Mouse (Mus musculus) monocyte, adult 5-6 weeks (primary cell): ENCODE data around the gene Tinf2. TPM values are rescaled to one million over a fixed set of nuclear protein-coding genes. Genes with fewer than 3 reads are reported as not detected.
A peak's percentile ranks its signal among the peaks of the same experiment; 100 is the strongest.

Source experiments
- ATAC-seq: fragments of 153-309, 156-312 bp; replicated peaks from 2 replicates; pipeline ENCODE4 v1.8.0; 2017; ENCODE audit warnings: mild to moderate bottlenecking; ENCODE audit not compliant: low TSS enrichment, insufficient number of reproducible peaks, severe bottlenecking, poor library complexity, low FRiP score
- total RNA-seq: library from RNA; stranded (forward); fragments of 200-1000, 200-491, 200-594 nt; gene quantifications from 3 replicates; pipeline ENCODE4 v1.2.3, GENCODE M21; 2017

The Tinf2 gene
- total RNA-seq, 1 experiment from 2014 or later = 42.6 TPM

DNA sequence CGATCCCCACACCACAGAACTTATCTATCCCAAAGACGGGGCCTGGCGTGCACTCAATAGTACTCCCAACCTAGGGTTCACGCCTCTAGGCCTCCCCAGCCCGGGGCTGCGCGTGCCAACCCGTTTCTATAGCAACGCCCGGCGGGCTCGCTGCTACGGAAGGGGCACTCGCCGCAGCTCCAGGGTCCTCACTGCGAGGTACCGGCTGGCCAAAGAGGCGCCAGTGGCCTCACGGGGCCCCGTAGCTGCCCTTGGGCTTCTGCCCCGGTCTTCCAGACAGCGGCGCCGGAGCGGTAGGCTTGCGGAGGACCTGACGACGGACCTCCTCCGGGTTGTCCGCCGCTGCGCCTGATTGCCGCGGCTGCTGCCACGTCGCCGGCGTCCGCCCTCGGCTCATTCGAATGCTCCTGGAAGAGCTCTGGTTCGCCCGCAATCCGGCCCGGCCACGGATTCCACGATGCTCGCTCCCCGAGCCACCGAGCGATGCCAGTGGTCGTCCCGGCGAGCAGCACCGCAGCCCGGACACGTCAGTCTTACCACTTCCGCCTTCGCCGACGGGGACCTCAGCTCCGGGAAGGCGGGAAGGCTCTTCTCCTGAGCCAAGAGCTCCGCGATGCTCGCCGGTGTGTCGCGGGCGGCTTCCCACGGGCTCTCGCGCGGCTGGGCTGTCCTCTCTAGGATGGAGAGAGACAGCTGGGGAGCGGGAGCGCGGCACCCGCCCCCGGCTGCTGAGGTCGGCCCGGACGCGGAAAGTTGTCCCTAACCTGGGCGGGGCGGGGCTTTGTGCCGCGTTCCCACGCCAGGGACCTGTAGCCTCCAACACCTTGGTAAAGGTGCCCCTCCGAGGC lies 38.3 kb downstream of the Tinf2 start, which contains the start of gene Tm9sf1:
Gene Tm9sf1, minus strand, starts transcription at position 747 of the 848 bp plus-strand sequence.
- peak; percentile 78 for ATAC-seq

DNA sequence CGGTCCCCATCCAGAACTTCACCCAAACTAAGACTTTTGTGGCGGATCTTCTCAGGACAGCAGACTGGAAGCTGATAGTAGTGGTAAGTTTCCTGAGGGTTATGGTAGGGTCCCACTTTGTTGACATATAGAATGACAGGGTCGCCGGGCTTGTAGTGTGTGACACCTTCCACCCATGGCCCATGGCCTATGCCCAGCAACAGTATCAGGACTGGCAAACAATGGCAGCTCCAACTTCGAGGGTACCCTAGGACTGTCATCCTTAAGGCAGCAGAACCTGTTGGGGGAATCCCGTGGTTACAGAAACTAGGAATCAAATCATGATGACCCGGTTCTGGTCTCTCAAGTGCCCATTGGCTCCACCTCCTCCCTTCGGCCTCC lies 39.0 kb downstream of the Tinf2 start:
- no peak for ATAC-seq

DNA sequence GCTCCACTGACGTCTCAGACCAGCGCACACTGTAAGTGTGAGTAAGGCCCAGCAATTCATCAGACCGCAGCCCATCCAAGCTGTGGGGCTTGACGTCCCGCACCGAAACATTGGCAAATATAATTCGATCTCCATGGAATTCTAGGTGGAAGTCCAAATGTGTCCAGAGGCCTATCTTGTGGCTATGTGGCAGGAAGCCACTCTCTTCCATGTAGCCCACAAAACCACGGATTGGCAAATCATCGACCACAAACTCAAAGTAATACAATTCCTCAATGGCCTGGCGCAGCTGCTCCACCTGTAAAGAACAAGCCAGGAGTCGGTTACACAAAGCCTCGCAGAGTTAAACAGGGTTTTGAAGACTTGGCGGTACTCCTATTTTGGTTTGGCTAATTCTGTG lies 40.3 kb downstream of the Tinf2 start:
- ATAC-seq = no peak

DNA sequence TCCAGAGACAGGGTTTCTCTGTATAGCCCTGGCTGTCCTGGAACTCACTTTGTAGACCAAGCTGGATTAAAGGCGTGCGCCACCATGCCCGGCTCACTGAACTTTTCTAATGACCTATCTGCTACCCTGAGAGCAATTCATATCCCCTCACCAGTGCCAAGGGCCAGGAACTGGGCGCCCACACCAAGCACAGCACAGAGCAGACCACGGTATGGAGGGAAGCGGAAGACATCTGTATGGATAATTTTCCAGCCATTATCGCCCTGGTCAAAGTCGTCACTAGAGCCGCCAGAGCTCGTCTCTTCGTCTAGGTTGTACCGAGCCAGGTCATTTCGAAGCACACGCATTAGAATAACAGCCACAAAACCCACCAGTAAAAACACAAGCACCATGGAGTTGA lies 40.8 kb downstream of the Tinf2 start:
- no peak for ATAC-seq

DNA sequence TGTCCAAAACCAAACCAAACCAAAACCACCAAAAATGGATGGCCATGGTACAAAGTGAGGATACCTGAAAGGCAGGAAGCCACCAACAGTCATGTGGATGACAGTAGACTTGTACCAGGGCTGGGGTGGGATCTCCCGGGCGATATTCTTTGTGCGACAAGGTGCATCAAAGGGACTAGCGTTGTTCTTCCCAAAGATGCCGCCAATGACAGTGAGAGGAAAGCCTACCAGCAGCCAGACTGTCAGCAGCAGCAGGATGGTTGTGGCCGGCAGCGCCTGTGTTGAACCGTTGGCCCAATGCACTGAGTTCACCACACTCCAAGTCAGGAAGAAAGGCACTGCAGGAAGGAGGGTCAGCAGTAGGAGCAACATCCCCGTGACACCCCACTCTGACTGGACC lies 43.8 kb downstream of the Tinf2 start, which contains the start of gene Gm49378:
Gene Gm49378, minus strand, starts transcription at position 101 of the 400 bp plus-strand sequence.
- no peak for ATAC-seq

DNA sequence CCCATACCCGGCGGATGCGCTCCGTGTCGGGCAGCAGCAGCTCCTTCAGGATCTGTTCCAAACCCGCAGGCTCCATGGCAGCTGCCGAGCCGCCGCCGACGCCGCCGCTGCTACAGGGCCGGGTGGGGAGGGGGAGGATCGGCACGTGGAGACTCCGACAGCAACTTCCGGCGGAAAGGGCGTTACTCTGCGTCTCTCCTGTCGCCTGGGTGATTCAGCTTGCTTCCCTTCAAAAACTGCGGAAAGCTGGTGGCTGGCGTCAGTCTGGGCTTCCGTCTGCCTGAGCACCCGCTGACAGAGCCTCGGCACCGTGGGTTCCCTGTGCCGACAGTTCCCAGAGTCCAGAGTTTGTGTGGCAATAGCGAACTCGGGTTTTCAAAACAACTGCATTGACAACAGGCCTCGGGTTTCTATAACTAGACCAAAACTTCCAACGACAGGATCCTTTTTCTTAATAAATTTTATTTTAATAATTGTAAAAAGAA lies 46.1 kb downstream of the Tinf2 start, which contains the start of gene Ipo4:
Gene Ipo4, minus strand, starts transcription at position 435 of the 485 bp plus-strand sequence.
- ATAC-seq = peak; percentile 85

DNA sequence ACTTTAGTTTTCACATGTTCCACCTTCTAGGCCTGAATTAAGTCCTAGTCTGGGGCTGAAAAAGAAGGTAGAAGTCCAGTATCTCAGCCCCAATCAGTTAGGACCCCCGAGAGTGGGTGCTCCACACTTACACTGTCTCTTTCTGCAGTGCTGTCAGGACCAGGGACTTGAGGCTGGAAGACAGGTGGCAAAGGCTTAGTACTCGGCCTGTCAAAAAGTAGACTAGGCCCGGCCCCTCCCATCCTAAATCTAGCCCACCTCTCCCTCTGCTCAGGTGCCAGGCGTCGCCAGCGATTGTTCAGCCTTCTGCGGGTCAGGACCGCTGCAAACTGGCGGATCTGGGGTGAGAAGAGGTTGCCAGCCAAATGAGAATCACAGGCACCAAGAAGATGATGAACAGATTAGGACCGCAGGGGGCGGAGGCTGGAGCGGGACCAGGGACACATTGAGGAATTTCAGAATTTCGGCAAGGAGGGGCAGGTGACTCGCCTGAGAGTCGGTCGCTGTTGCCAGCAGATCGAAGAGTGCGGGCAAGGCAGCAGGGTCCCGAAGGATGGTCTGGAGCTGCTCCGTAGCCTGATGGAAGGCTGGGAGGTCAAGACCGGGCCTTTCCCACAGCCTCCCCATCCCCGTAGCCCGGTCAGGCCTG lies 46.6 kb downstream of the Tinf2 start:
- ATAC-seq = peak; percentile 12; the same call in 1 of the 2 replicates

DNA sequence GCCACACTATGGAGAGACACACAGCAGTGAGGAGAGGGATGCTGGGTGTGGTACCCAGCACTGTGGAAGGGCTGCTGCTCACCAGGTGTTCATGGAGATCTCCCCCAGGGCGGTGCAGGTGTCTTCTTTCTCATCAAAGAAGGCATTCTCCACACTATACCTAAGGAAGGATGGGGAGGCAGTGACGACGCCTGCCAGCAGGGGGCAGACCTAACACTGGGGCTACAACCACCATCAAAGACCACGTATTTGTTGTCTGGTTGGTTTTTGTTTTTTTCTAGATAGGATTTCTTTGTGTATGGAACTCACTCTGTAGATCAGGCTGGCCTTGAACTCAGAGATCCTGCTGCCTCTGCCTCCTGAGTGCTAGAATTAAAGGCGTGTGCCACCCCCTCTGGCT lies 52.3 kb downstream of the Tinf2 start:
- peak; percentile 59; the same call in 1 of the 2 replicates for ATAC-seq

DNA sequence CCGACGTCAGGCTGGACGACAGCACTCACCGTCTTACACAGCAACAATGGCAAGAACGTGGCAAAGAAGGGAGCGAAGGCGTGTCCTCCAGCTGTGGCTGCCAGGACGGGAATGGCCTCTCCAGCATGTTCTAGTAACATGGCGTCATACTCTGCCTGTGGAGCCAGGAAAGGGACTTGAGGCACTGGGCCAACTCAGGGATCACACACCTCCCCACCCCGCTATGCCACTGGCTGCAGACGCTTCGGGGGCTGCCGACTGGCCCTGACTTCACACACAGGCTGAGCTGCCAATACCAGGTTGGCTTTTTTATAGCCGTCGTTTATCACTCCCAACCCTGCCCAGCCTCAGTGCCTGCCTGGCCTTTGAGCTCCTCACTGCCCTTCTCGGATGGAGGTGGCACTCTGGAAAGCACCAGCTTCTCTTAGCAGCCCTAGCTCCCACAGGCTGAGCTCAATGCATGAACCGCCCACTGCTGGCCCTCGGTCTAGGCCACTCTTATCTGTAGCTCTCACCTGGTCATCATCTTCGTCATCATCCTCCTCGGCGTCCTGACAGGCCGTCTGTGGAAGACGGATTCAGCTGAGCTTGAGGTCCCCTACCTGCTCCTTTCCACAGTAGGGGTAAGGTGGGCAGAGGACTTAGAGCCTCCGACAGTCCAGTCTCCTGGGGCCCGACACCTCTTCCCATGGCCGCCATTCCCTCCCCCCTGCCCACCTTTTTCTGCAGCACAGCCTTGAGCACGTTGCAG lies 53.4 kb downstream of the Tinf2 start:
- ATAC-seq = no peak

Other genes with a start within 250 kb of the Tinf2 start
- 29.7 to 79.0 TPM (median 63.6 TPM) in 3 replicates for gene Dhrs4, start 203.1 kb downstream of the Tinf2 start, total RNA-seq
- not detected in 3 replicates for gene Carmil3, start 191.2 kb downstream of the Tinf2 start, total RNA-seq
- gene Cpne6, start 171.4 kb downstream of the Tinf2 start, total RNA-seq = not detected in 3 replicates
- not detected in 3 replicates for gene Nrl, start 156.8 kb downstream of the Tinf2 start, total RNA-seq
- gene Pck2, start 141.6 kb downstream of the Tinf2 start, total RNA-seq = 17.3 to 21.1 TPM (median 18.2 TPM) in 3 replicates
- 70.5 to 154 TPM (median 91.7 TPM) in 3 replicates for gene Dcaf11, start 121.8 kb downstream of the Tinf2 start, total RNA-seq
- 1.7 to 11.4 TPM in 2 of 3 replicates, not detected in the other for gene A730061H03Rik, start 121.4 kb downstream of the Tinf2 start, total RNA-seq
- gene Fitm1, start 106.2 kb downstream of the Tinf2 start, total RNA-seq = not detected in 3 replicates
- 318 to 422 TPM (median 336 TPM) in 3 replicates for gene Psme1, start 103.7 kb downstream of the Tinf2 start, total RNA-seq
- gene Emc9, start 96.5 kb downstream of the Tinf2 start, total RNA-seq = 10.5 to 13.0 TPM (median 12.1 TPM) in 3 replicates
- 275 to 334 TPM (median 300 TPM) in 3 replicates for gene Psme2, start 90.7 kb downstream of the Tinf2 start, total RNA-seq
- 25.1 to 38.5 TPM (median 38.4 TPM) in 3 replicates for gene Rnf31, start 90.1 kb downstream of the Tinf2 start, total RNA-seq
- 76.6 to 92.0 TPM (median 77.4 TPM) in 3 replicates for gene Irf9, start 78.2 kb downstream of the Tinf2 start, total RNA-seq
- 3.1 to 4.4 TPM (median 3.4 TPM) in 3 replicates for gene Rec8, start 63.8 kb downstream of the Tinf2 start, total RNA-seq
- 3.7 to 13.4 TPM (median 11.8 TPM) in 3 replicates for gene Ipo4, start 45.9 kb downstream of the Tinf2 start, total RNA-seq
- gene Gm49378, start 43.9 kb downstream of the Tinf2 start, total RNA-seq = 1.9 to 2.0 TPM in 2 of 3 replicates, not detected in the other
- gene Tm9sf1, start 38.0 kb downstream of the Tinf2 start, total RNA-seq = 49.4 to 58.5 TPM (median 55.5 TPM) in 3 replicates
- gene Tssk4, start 31.6 kb downstream of the Tinf2 start, total RNA-seq = 0.58 TPM in 1 of 3 replicates, not detected in the others
- 41.8 to 53.9 TPM (median 42.8 TPM) in 3 replicates for gene Mdp1, start 21.3 kb downstream of the Tinf2 start, total RNA-seq
- 24.7 to 33.1 TPM (median 25.6 TPM) in 3 replicates for gene Gmpr2, start 9.9 kb downstream of the Tinf2 start, total RNA-seq
- 224 to 272 TPM (median 230 TPM) in 3 replicates for gene Nedd8, start 9.7 kb downstream of the Tinf2 start, total RNA-seq
- gene Tgm1, start 32.1 kb upstream of the Tinf2 start, total RNA-seq = 0.49 to 4.7 TPM (median 1.5 TPM) in 3 replicates
- gene Rabggta, start 40.4 kb upstream of the Tinf2 start, total RNA-seq = 19.8 to 29.6 TPM (median 20.8 TPM) in 3 replicates
- 23.7 to 32.1 TPM (median 30.6 TPM) in 3 replicates for gene Dhrs1, start 63.9 kb upstream of the Tinf2 start, total RNA-seq
- 11.9 to 15.0 TPM (median 13.8 TPM) in 3 replicates for gene Nop9, start 63.9 kb upstream of the Tinf2 start, total RNA-seq
- 1.0 to 1.3 TPM in 2 of 3 replicates, not detected in the other for gene Cideb, start 76.6 kb upstream of the Tinf2 start, total RNA-seq
- 0.10 to 1.2 TPM (median 0.29 TPM) in 3 replicates for gene Ltb4r2, start 79.6 kb upstream of the Tinf2 start, total RNA-seq
- gene Ltb4r1, start 84.1 kb upstream of the Tinf2 start, total RNA-seq = 14.5 to 27.0 TPM (median 18.8 TPM) in 3 replicates
- gene Adcy4, start 102.3 kb upstream of the Tinf2 start, total RNA-seq = 2.2 to 4.2 TPM (median 2.5 TPM) in 3 replicates
- gene Ripk3, start 107.0 kb upstream of the Tinf2 start, total RNA-seq = 18.7 to 37.5 TPM (median 30.9 TPM) in 3 replicates
- not detected in 3 replicates for gene Nfatc4, start 141.3 kb upstream of the Tinf2 start, total RNA-seq
- gene Nynrin, start 172.2 kb upstream of the Tinf2 start, total RNA-seq = 0.10 to 0.75 TPM (median 0.49 TPM) in 3 replicates
- gene Cbln3, start 202.6 kb upstream of the Tinf2 start, total RNA-seq = 0.38 TPM in 1 of 3 replicates, not detected in the others
- 72.1 to 108 TPM (median 80.9 TPM) in 3 replicates for gene Khnyn, start 203.1 kb upstream of the Tinf2 start, total RNA-seq
- gene Sdr39u1, start 218.5 kb upstream of the Tinf2 start, total RNA-seq = 3.1 to 12.3 TPM (median 6.2 TPM) in 3 replicates